Mouse (Mus musculus) gonadal fat pad, adult 2 months (tissue): ENCODE results near the gene Zbtb48. TPM values are rescaled to one million over a fixed set of nuclear protein-coding genes. Genes with fewer than 3 reads are reported as not detected.

Source experiments
- DNase-seq: peaks from one replicate; pipeline ENCODE4 v3.0.0-alpha.2; 2012; ENCODE audit warnings: low read depth
- polyA plus RNA-seq: library from polyadenylated mRNA; depleted of rRNA; stranded (reverse); fragments of >200 nt; gene quantifications from 2 replicates; pipeline ENCODE4 v1.2.3, GENCODE M21; 2012; rRNA removed

The Zbtb48 gene
- polyA plus RNA-seq, 1 experiment: 12.8 TPM

- DNase-seq: no peak
These were observed 55.1 kb downstream of the Zbtb48 start for GRCm38 (mm10) chr4:151972221-151972967.

Other genes with a start within 250 kb of the Zbtb48 start
- 10.3 and 12.8 TPM in 2 replicates for gene Camta1, start 165.8 kb downstream of the Zbtb48 start, polyA plus RNA-seq
- gene Dnajc11, start 94.0 kb downstream of the Zbtb48 start, polyA plus RNA-seq: 62.3 and 66.7 TPM in 2 replicates
- gene Thap3, start 38.7 kb downstream of the Zbtb48 start, polyA plus RNA-seq: 44.1 and 51.3 TPM in 2 replicates
- 11.3 and 14.8 TPM in 2 replicates for gene Phf13, start 31.4 kb downstream of the Zbtb48 start, polyA plus RNA-seq
- gene Klhl21, start 18.9 kb downstream of the Zbtb48 start, polyA plus RNA-seq: 20.5 and 29.4 TPM in 2 replicates
- gene Tas1r1, start 10.9 kb upstream of the Zbtb48 start, polyA plus RNA-seq: 3.3 and 4.0 TPM in 2 replicates
- gene Nol9, start 11.7 kb upstream of the Zbtb48 start, polyA plus RNA-seq: 20.1 and 21.2 TPM in 2 replicates
- 35.0 and 37.7 TPM in 2 replicates for gene Plekhg5, start 44.8 kb upstream of the Zbtb48 start, polyA plus RNA-seq
- 5.9 and 6.1 TPM in 2 replicates for gene Tnfrsf25, start 88.3 kb upstream of the Zbtb48 start, polyA plus RNA-seq
- 83.7 and 126 TPM in 2 replicates for gene Espn, start 124.7 kb upstream of the Zbtb48 start, polyA plus RNA-seq
- gene Hes2, start 131.2 kb upstream of the Zbtb48 start, polyA plus RNA-seq: 0.32 and 0.39 TPM in 2 replicates
- gene Acot7, start 150.5 kb upstream of the Zbtb48 start, polyA plus RNA-seq: 25.6 and 27.3 TPM in 2 replicates
- 23.2 and 39.4 TPM in 2 replicates for gene Gpr153, start 246.6 kb upstream of the Zbtb48 start, polyA plus RNA-seq